Mouse (Mus musculus): ENCODE results near the gene Stxbp4.

- TF ChIP-seq CTCF (IDR thresholded peaks at IDR 0.05; ENCODE audit: low read depth, low read length) (no peak), POLR2A (IDR thresholded peaks at IDR 0.05; ENCODE audit: borderline replicate concordance, low read depth, low read length) (no peak)
Observed at GRCm38 (mm10) chr11:90440851-90441250, 197.0 kb downstream of the Stxbp4 start.
